15 mouse cellular contexts compared by ENCODE assay signal in the genomic region with DNA sequence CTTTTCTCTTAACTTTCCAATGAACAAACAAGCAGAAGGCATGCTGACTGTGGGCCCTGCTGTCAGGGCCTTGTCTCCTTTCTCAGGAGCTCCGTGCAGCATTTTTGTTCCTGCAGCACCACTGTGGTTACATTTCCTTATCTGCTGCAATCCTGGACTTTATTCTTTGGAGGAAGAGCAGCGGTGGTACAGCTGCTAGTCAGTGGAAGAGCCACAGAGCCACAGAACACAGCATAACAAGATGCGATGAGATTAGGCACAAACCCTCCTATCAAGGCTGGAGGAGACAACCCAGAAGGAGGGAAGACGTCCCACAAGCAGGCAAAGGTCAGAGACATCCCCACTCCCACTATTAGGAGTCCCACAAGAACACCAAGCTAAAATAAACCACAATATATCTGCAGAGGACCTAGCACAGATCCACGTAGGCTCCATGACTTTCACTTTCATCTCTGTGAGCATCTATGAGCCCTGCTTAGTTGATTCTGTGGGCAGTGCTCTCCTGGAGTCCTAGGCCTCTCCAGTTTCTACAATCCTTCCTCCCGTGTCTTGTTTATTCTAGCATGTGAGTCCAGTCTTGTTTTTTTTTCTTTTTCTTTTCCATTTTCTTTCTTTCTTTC.
"Had no signal": no experiment of that assay in that cellular context is flagged by ENCODE, and none has a peak within 500 bp of the region (broad histone marks: within the 10 kb centered on the region; RNA-seq: fewer than 3 reads in every experiment).

No protein-coding gene starts in this region.

- H3K9me3 ChIP-seq: limb, embryonic 13.5 days; midbrain, embryonic 10.5 days; neural tube, embryonic 12.5 days had no signal

- H3K4me1 ChIP-seq: limb, embryonic 13.5 days; midbrain, embryonic 10.5 days; neural tube, embryonic 12.5 days had no signal

- H3K4me2 ChIP-seq: limb, embryonic 13.5 days; neural tube, embryonic 12.5 days had no signal

- H3K9ac ChIP-seq: limb, embryonic 13.5 days; liver, embryonic 14.5 days; neural tube, embryonic 12.5 days had no signal

- H3K4me3 ChIP-seq: layer of hippocampus, adult 2 months; limb, embryonic 13.5 days; midbrain, embryonic 10.5 days; myocyte; neural tube, embryonic 12.5 days had no signal

- H3K27me3 ChIP-seq: limb, embryonic 13.5 days; neural tube, embryonic 12.5 days had no signal

- H3K36me3 ChIP-seq: limb, embryonic 13.5 days; midbrain, embryonic 10.5 days; neural tube, embryonic 12.5 days had no signal

- DNase-seq: kidney, adult 9 months; kidney, postnatal 4 days; left cerebral cortex, postnatal 4 days; lung, adult 18-20 months; midbrain, embryonic 14.5 days; retina, postnatal 1 day; right cerebral cortex, postnatal 14 days; thymus, postnatal 36 days had no signal

- H3K27ac ChIP-seq: kidney, postnatal 0 days; layer of hippocampus, adult 2 months; limb, embryonic 13.5 days; liver, embryonic 14.5 days; midbrain, embryonic 10.5 days; neural tube, embryonic 12.5 days had no signal
